Mouse (Mus musculus) CH12.LX (cell line): ENCODE measurements at regions not wholly inside any gene's neighbourhood (a gene's known extent, or its start where the extent isn't known, plus 50 kb on each side); places are given as distances from the start of the nearest gene placed in this dataset.

Experiments
- DNase-seq: peaks from one replicate; pipeline ENCODE4 v3.0.0-alpha.2; 2013; ENCODE audit errors: extremely low read depth
- H3K27ac ChIP-seq: 2 replicates; pipeline ENCODE4 v1.5.1; 2012; ENCODE audit warnings: low read depth, mild to moderate bottlenecking, control low read depth, moderate library complexity; ENCODE audit not compliant: insufficient read depth
- H3K27me3 ChIP-seq: replicated peaks from 2 replicates; pipeline ENCODE3; 2012; ENCODE audit warnings: inconsistent platforms
- H3K36me3 ChIP-seq, 2 experiments: replicated peaks in 1 of 2; 2 replicates each; pipeline versions ENCODE3 to v1.6.1; 2012; ENCODE audit warnings: inconsistent platforms in 1 of 2, low read length in 1 of 2, mild to moderate bottlenecking in 1 of 2, mixed read lengths in 1 of 2, moderate library complexity in 1 of 2; ENCODE audit not compliant: control insufficient read depth in 1 of 2, insufficient read depth in 1 of 2
- H3K4me1 ChIP-seq, 2 experiments: 2 replicates each; pipeline ENCODE4 v1.6.1; 2012; ENCODE audit warnings: inconsistent platforms in 1 of 2, moderate library complexity in 1 of 2; ENCODE audit not compliant: insufficient read depth in 2 of 2, control insufficient read depth in 1 of 2
- H3K4me2 ChIP-seq: 2 replicates; pipeline ENCODE4 v1.6.1; 2012; ENCODE audit warnings: low read depth, mild to moderate bottlenecking, control low read depth; ENCODE audit not compliant: poor library complexity, insufficient read depth, severe bottlenecking
- H3K4me3 ChIP-seq, 3 experiments: fragments of 150-350 bp in 1 of 3; sonication (generic) in 1 of 3; replicated peaks in 1 of 3; 2 replicates each; pipeline versions ENCODE3 to v1.5.1; 2011 to 2012; ENCODE audit warnings: low read depth in 2 of 3, low read length in 2 of 3, mild to moderate bottlenecking in 2 of 3, moderate library complexity in 2 of 3, control low read depth in 1 of 3, improper control_type of control experiment in 1 of 3, inconsistent platforms in 1 of 3, mixed read lengths in 1 of 3; ENCODE audit not compliant: poor library complexity in 1 of 3
- H3K79me2 ChIP-seq: replicated peaks from 2 replicates; pipeline ENCODE4 v1.6.1; 2012; ENCODE audit warnings: mild to moderate bottlenecking, moderate library complexity; ENCODE audit not compliant: control insufficient read depth, poor library complexity, insufficient read depth, severe bottlenecking; ENCODE audit errors: extremely low read depth
- H3K9ac ChIP-seq: 2 replicates; pipeline ENCODE4 v1.6.1; 2012; ENCODE audit warnings: low read depth, mild to moderate bottlenecking, control low read depth, moderate library complexity; ENCODE audit not compliant: insufficient read depth
- H3K9me3 ChIP-seq: replicated peaks from 2 replicates; pipeline ENCODE3; 2012; ENCODE audit warnings: low read length, inconsistent platforms, mixed read lengths
- BHLHE40 ChIP-seq: IDR thresholded peaks from 2 replicates; pipeline ENCODE4 v1.6.1; 2011; ENCODE audit warnings: mild to moderate bottlenecking, low read depth, low read length, improper control_type of control experiment
- CHD2 ChIP-seq: IDR thresholded peaks from 2 replicates; pipeline ENCODE4 v1.6.1; 2011; ENCODE audit warnings: low read length, improper control_type of control experiment
- ETS1 ChIP-seq: conservative IDR thresholded peaks from 2 replicates; pipeline ENCODE4 v1.6.1; 2012; ENCODE audit warnings: low read depth, mild to moderate bottlenecking, inconsistent platforms, low read length, improper control_type of control experiment, moderate library complexity
- GABPA ChIP-seq: IDR thresholded peaks from 2 replicates; pipeline ENCODE4 v1.6.1; 2012; ENCODE audit warnings: low read depth, low read length, improper control_type of control experiment, inconsistent platforms; ENCODE audit not compliant: insufficient replicate concordance
- HCFC1 ChIP-seq: IDR thresholded peaks from 2 replicates; pipeline ENCODE4 v1.6.1; 2012; ENCODE audit warnings: low read depth, mild to moderate bottlenecking, inconsistent platforms, low read length, improper control_type of control experiment
- IRF4 ChIP-seq: IDR thresholded peaks from 2 replicates; pipeline ENCODE4 v1.6.1; 2014; ENCODE audit warnings: low read depth, mild to moderate bottlenecking, inconsistent platforms, low read length, improper control_type of control experiment
- JUN ChIP-seq: IDR thresholded peaks from 2 replicates; pipeline ENCODE4 v1.6.1; 2011; ENCODE audit warnings: low read depth, mild to moderate bottlenecking, low read length, improper control_type of control experiment, moderate library complexity; ENCODE audit not compliant: insufficient read depth
- JUND ChIP-seq: conservative IDR thresholded peaks from 2 replicates; pipeline ENCODE4 v1.6.1; 2011; ENCODE audit warnings: low read depth, low read length, improper control_type of control experiment
- MAFK ChIP-seq: IDR thresholded peaks from 2 replicates; pipeline ENCODE4 v1.6.1; 2011; ENCODE audit warnings: low read length, improper control_type of control experiment; ENCODE audit not compliant: insufficient replicate concordance
- MAX ChIP-seq: IDR thresholded peaks from 2 replicates; pipeline ENCODE4 v1.6.1; 2011; ENCODE audit warnings: low read length, improper control_type of control experiment
- MEF2A ChIP-seq: IDR thresholded peaks from 2 replicates; pipeline ENCODE4 v1.6.1; 2014; ENCODE audit warnings: low read depth, mild to moderate bottlenecking, inconsistent platforms, low read length, improper control_type of control experiment, borderline replicate concordance
- MXI1 ChIP-seq: IDR thresholded peaks from 2 replicates; pipeline ENCODE4 v1.6.1; 2011; ENCODE audit warnings: mild to moderate bottlenecking, low read depth, low read length, improper control_type of control experiment
- SIN3A ChIP-seq: IDR thresholded peaks from 2 replicates; pipeline ENCODE4 v1.6.1; 2012; ENCODE audit warnings: low read length, improper control_type of control experiment, inconsistent platforms
- SMC3 ChIP-seq: IDR thresholded peaks from 2 replicates; pipeline ENCODE4 v1.6.1; 2011; ENCODE audit warnings: low read depth, low read length, improper control_type of control experiment
- UBTF ChIP-seq: IDR thresholded peaks from 2 replicates; pipeline ENCODE4 v1.6.1; 2012; ENCODE audit warnings: low read depth, mild to moderate bottlenecking, inconsistent platforms, low read length, improper control_type of control experiment, moderate library complexity
- USF1 ChIP-seq: IDR thresholded peaks from 2 replicates; pipeline ENCODE4 v1.6.1; 2014; ENCODE audit warnings: low read depth, mild to moderate bottlenecking, inconsistent platforms, low read length, improper control_type of control experiment
- ZKSCAN1 ChIP-seq: IDR thresholded peaks from 2 replicates; pipeline ENCODE4 v1.6.1; 2012; ENCODE audit warnings: low read depth, inconsistent platforms, low read length, improper control_type of control experiment, borderline replicate concordance
- dilution Hi-C: fragments of 300-500 bp; cut with MboI; formaldehyde crosslinking; loops from 2 replicates; pipeline ENCODE4 v1.14.3; 2020; ENCODE audit warnings: low sequenced_read_pairs; ENCODE audit not compliant: extremely low pct_unique_long_range_greater_than_20kb, extremely low pct_ligation_motif_present
- in situ Hi-C: fragments of 300-500 bp; cut with MboI; formaldehyde crosslinking; loops from 3 replicates; pipeline ENCODE4 v1.14.3; 2019; ENCODE audit warnings: low sequenced_read_pairs, low pct_ligation_motif_present, low pct_unique_long_range_greater_than_20kb, mixed read lengths

GRCm38 (mm10) chr15:45689446-45689845 is 5555.3 kb downstream of the 9330182O14Rik start:
- no peak overlapping the region for H3K9ac ChIP-seq
- DNase-seq: no peak
- no peaks in the 10 kb centered on the region for H3K4me1 ChIP-seq
- no peak for TF ChIP-seq CHD2
- no peak for TF ChIP-seq MAFK
- no peak for TF ChIP-seq BHLHE40
- no peak for TF ChIP-seq MEF2A
- no peak for TF ChIP-seq USF1
- TF ChIP-seq MXI1: no peak
- TF ChIP-seq ETS1: no peak
- no peak for TF ChIP-seq ZKSCAN1
- no peaks in the 10 kb centered on the region for H3K79me2 ChIP-seq
- H3K27ac ChIP-seq: no peak overlapping the region
- H3K4me3 ChIP-seq: no peak overlapping the region
- no peak overlapping the region for H3K4me2 ChIP-seq
- dilution Hi-C loops: no loop called here
- no peaks in the 10 kb centered on the region for H3K27me3 ChIP-seq
- H3K36me3 ChIP-seq: no peaks in the 10 kb centered on the region
- H3K9me3 ChIP-seq: peaks cover 25% of the 10 kb centered on the region
- in situ Hi-C loops: no loop called here

- no peaks in the 10 kb centered on the region for H3K79me2 ChIP-seq
- DNase-seq: no peak
- H3K36me3 ChIP-seq: no peaks in the 10 kb centered on the region
- no peaks in the 10 kb centered on the region for H3K4me1 ChIP-seq
- TF ChIP-seq BHLHE40 (no peak), MXI1 (no peak), JUN (no peak), UBTF (no peak), GABPA (no peak), IRF4 (no peak), JUND (no peak), SIN3A (no peak), HCFC1 (no peak), MAX (no peak), MEF2A (no peak), SMC3 (no peak)
- no peak overlapping the region for H3K4me2 ChIP-seq
- H3K9me3 ChIP-seq: peaks cover 25% of the 10 kb centered on the region
- no peak overlapping the region for H3K4me3 ChIP-seq
- H3K27ac ChIP-seq: no peak overlapping the region
- in situ Hi-C loops (no loop called here), dilution Hi-C loops (no loop called here)
- no peak overlapping the region for H3K9ac ChIP-seq
- H3K27me3 ChIP-seq: no peaks in the 10 kb centered on the region
Measured at GRCm38 (mm10) chr15:45690026-45690425, 5555.9 kb downstream of the 9330182O14Rik start.
